Mouse (Mus musculus): ENCODE measurements at regions not wholly inside any gene's neighbourhood (a gene's known extent, or its start where the extent isn't known, plus 50 kb on each side); places are given as distances from the start of the nearest gene placed in this dataset.

GRCm38 (mm10) chr16:63016144-63016543 lies 162.0 kb downstream of the Pros1 start:
- peak; percentile 39; the same call in 1 of the 2 replicates for TF ChIP-seq CTCF (IDR thresholded peaks at IDR 0.05; ENCODE audit: low read depth)
- TF ChIP-seq EP300 (IDR thresholded peaks at IDR 0.05; ENCODE audit: low read depth) = no peak
